Mouse (Mus musculus) kidney, adult 2 months (tissue): Measurements from ENCODE around the gene Fam192a.

ENCODE experiments used
- CTCF ChIP-seq: fragments of 200-500 bp; conservative IDR thresholded peaks from 2 replicates; pipeline ENCODE4 v1.5.1; 2011; ENCODE audit warnings: low read depth, mild to moderate bottlenecking, control low read depth, low read length, moderate library complexity, mixed read lengths; ENCODE audit not compliant: insufficient read depth, insufficient read length
- POLR2A ChIP-seq: fragments of 200-500 bp; IDR thresholded peaks from one replicate; pipeline ENCODE4 v1.6.1; 2011; ENCODE audit warnings: low read depth, low read length, control low read depth

GRCm38 (mm10) chr8:94645202-94645601 is 43.4 kb upstream of the Fam192a start:
- TF ChIP-seq POLR2A (no peak), CTCF (no peak)
